Mouse (Mus musculus) limb, embryonic 15.5 days (tissue): ENCODE data around the gene Actr1b. TPM values are rescaled to one million over a fixed set of nuclear protein-coding genes. Genes with fewer than 3 reads are reported as not detected.
A peak's percentile ranks its signal among the peaks of the same experiment; 100 is the strongest.
"Not testable (repeated sequence)": the region's sequence is repeated elsewhere in the genome, so short reads cannot be mapped to it uniquely, and the experiment has no call there.

Experiments
- ATAC-seq: fragments of 200-750 bp; cut with Nextera tagmentation; 2 replicates; pipeline ENCODE4 v1.8.0; 2017; ENCODE audit warnings: low read depth, moderate TSS enrichment; ENCODE audit not compliant: insufficient number of reproducible peaks, low FRiP score, low TSS enrichment
- H3K27ac ChIP-seq: fragments of 300-500 bp; sonication (generic); 2 replicates; pipeline ENCODE4 v1.5.1; 2015; ENCODE audit warnings: moderate library complexity, mild to moderate bottlenecking, inconsistent platforms
- H3K27me3 ChIP-seq: fragments of 300-500 bp; sonication (generic); 2 replicates; pipeline ENCODE4 v1.6.1; 2015; ENCODE audit warnings: inconsistent platforms
- H3K36me3 ChIP-seq: fragments of 300-500 bp; sonication (generic); 2 replicates; pipeline ENCODE4 v1.6.1; 2015; ENCODE audit warnings: inconsistent platforms
- H3K4me1 ChIP-seq: fragments of 300-500 bp; sonication (generic); 2 replicates; pipeline ENCODE4 v1.6.1; 2015; ENCODE audit warnings: inconsistent platforms
- H3K4me2 ChIP-seq: fragments of 300-500 bp; sonication (generic); 2 replicates; pipeline ENCODE4 v1.6.1; 2015; ENCODE audit warnings: mild to moderate bottlenecking, inconsistent platforms
- H3K4me3 ChIP-seq: fragments of 300-500 bp; sonication (generic); 2 replicates; pipeline ENCODE4 v1.5.1; 2015; ENCODE audit warnings: mild to moderate bottlenecking, inconsistent platforms
- H3K9ac ChIP-seq: fragments of 300-500 bp; sonication (generic); 2 replicates; pipeline ENCODE4 v1.6.1; 2015; ENCODE audit warnings: inconsistent platforms
- H3K9me3 ChIP-seq: fragments of 300-500 bp; sonication (generic); 2 replicates; pipeline ENCODE4 v1.6.1; 2016; ENCODE audit warnings: inconsistent platforms
- WGBS: fragments of 180-500 bp; shearing (Covaris S2); methylation state at CpG from one replicate; pipeline ENCODE4 v1.1.7; 2015; 5-methylcytosine and 5-hydroxymethylcytosine counted together
- polyA plus RNA-seq: library from polyadenylated mRNA; unstranded; fragments of >200 nt; fragmentation: Nextera tagmentation; extraction: Ambion mirVana; gene quantifications from 2 replicates; pipeline ENCODE4 v1.2.1, GENCODE M21; 2015

Actr1b gene
- polyA plus RNA-seq, 1 experiment from 2014 or later = 102 TPM

GRCm38 (mm10) chr1:36694871-36695270, 19.4 kb downstream of the Actr1b start:
- WGBS = 88% methylated on average over 6 of the region's 6 CpGs
- H3K4me3 ChIP-seq = no peak overlapping the region
- no peak overlapping the region for H3K4me2 ChIP-seq
- no peaks in the 10 kb centered on the region for H3K27me3 ChIP-seq
- peaks cover 36% of the 10 kb centered on the region for H3K36me3 ChIP-seq
- H3K9ac ChIP-seq = no peak overlapping the region
- no peak overlapping the region for H3K27ac ChIP-seq
- no peak for ATAC-seq
- no peaks in the 10 kb centered on the region for H3K9me3 ChIP-seq
- H3K4me1 ChIP-seq = peaks cover 11% of the 10 kb centered on the region

GRCm38 (mm10) chr1:36691271-36692155, 22.7 kb downstream of the Actr1b start, which contains the start of gene Cox5b:
Gene Cox5b, plus strand, starts transcription at chr1:36691449.
- Histone ChIP-seq H3K4me1 (peaks cover 9% of the 10 kb centered on the region), H3K27ac (peak within 1 kb of the TSS; percentile 51), H3K4me3 (peak within 1 kb of the TSS; percentile 86), H3K27me3 (no peaks in the 10 kb centered on the region), H3K9me3 (no peaks in the 10 kb centered on the region), H3K36me3 (peaks cover 23% of the 10 kb centered on the region), H3K9ac (peak within 1 kb of the TSS; percentile 86), H3K4me2 (peak within 1 kb of the TSS; percentile 71)
- ATAC-seq = peak; percentile 94
- WGBS = under 1% methylated on average over 68 of the region's 68 CpGs

- peak overlapping the region; percentile 55 for H3K9ac ChIP-seq
- H3K27me3 ChIP-seq = no peaks in the 10 kb centered on the region
- H3K9me3 ChIP-seq = no peaks in the 10 kb centered on the region
- no peak for ATAC-seq
- H3K4me3 ChIP-seq = peak overlapping the region; percentile 86
- 58% methylated on average over 11 of the region's 11 CpGs for WGBS
- peaks cover 23% of the 10 kb centered on the region for H3K36me3 ChIP-seq
- H3K4me2 ChIP-seq = peak overlapping the region; percentile 71
- H3K4me1 ChIP-seq = peaks cover 9% of the 10 kb centered on the region
- 0 out of 2 replicates have a peak overlapping the region, but pooled peaks have one; percentile 43 for H3K27ac ChIP-seq
Measured at GRCm38 (mm10) chr1:36690671-36691235, 23.5 kb downstream of the Actr1b start.

GRCm38 (mm10) chr1:36683810-36684467, 30.3 kb downstream of the Actr1b start:
- ATAC-seq = peak; percentile 78; the same call in 1 of the 2 replicates
- H3K27me3 ChIP-seq = no peaks in the 10 kb centered on the region
- 0 out of 2 replicates have a peak, but pooled peaks cover 3% of the 10 kb centered on the region for H3K4me1 ChIP-seq
- H3K9ac ChIP-seq = no peak overlapping the region
- no peak overlapping the region for H3K4me3 ChIP-seq
- WGBS = 7% methylated on average over 13 of the region's 13 CpGs
- no peaks in the 10 kb centered on the region for H3K36me3 ChIP-seq
- H3K9me3 ChIP-seq = no peaks in the 10 kb centered on the region
- no peak overlapping the region for H3K27ac ChIP-seq
- no peak overlapping the region for H3K4me2 ChIP-seq

GRCm38 (mm10) chr1:36682620-36683355, 31.4 kb downstream of the Actr1b start, which contains the start of gene Fam178b:
Gene Fam178b, minus strand, starts transcription at chr1:36683183.
- H3K4me1 ChIP-seq = 0 out of 2 replicates have a peak, but pooled peaks cover 3% of the 10 kb centered on the region
- ATAC-seq = no peak
- H3K27ac ChIP-seq = no peak within 1 kb of the TSS
- no peaks in the 10 kb centered on the region for H3K27me3 ChIP-seq
- no peaks in the 10 kb centered on the region for H3K36me3 ChIP-seq
- no peak within 1 kb of the TSS for H3K4me3 ChIP-seq
- no peak within 1 kb of the TSS for H3K4me2 ChIP-seq
- H3K9me3 ChIP-seq = no peaks in the 10 kb centered on the region
- 92% methylated on average over 39 of the region's 39 CpGs for WGBS
- no peak within 1 kb of the TSS for H3K9ac ChIP-seq

- Histone ChIP-seq H3K36me3 (no peaks in the 10 kb centered on the region), H3K4me3 (no peak overlapping the region), H3K27me3 (no peaks in the 10 kb centered on the region), H3K4me2 (no peak overlapping the region), H3K27ac (no peak overlapping the region), H3K9ac (no peak overlapping the region), H3K4me1 (0 out of 2 replicates have a peak, but pooled peaks cover 3% of the 10 kb centered on the region), H3K9me3 (no peaks in the 10 kb centered on the region)
- ATAC-seq = no peak
- 73% methylated on average over 7 of the region's 7 CpGs for WGBS
Measured at GRCm38 (mm10) chr1:36680893-36681292, 33.3 kb downstream of the Actr1b start.

- ATAC-seq = no peak
- Histone ChIP-seq H3K27me3 (no peaks in the 10 kb centered on the region), H3K36me3 (no peaks in the 10 kb centered on the region), H3K4me2 (no peak overlapping the region), H3K27ac (no peak overlapping the region), H3K4me3 (no peak overlapping the region), H3K9ac (no peak overlapping the region), H3K9me3 (no peaks in the 10 kb centered on the region), H3K4me1 (0 out of 2 replicates have a peak, but pooled peaks cover 4% of the 10 kb centered on the region)
- WGBS = 12% methylated on average over 3 of the region's 3 CpGs
Measured at GRCm38 (mm10) chr1:36674936-36675335, 39.3 kb downstream of the Actr1b start.

GRCm38 (mm10) chr1:36672648-36673350, 41.4 kb downstream of the Actr1b start:
- no peaks in the 10 kb centered on the region for H3K36me3 ChIP-seq
- H3K9ac ChIP-seq = no peak overlapping the region
- no peak for ATAC-seq
- H3K27ac ChIP-seq = peak overlapping the region; percentile 2; the same call in 1 of the 2 replicates
- no peak overlapping the region for H3K4me2 ChIP-seq
- WGBS = 55% methylated on average over 16 of the region's 16 CpGs
- no peaks in the 10 kb centered on the region for H3K27me3 ChIP-seq
- H3K4me3 ChIP-seq = no peak overlapping the region
- H3K4me1 ChIP-seq = 0 out of 2 replicates have a peak, but pooled peaks cover 4% of the 10 kb centered on the region
- H3K9me3 ChIP-seq = no peaks in the 10 kb centered on the region

- no peak overlapping the region for H3K4me2 ChIP-seq
- 94% methylated on average over 10 of the region's 10 CpGs for WGBS
- no peak for ATAC-seq
- H3K27me3 ChIP-seq = no peaks in the 10 kb centered on the region
- H3K9ac ChIP-seq = no peak overlapping the region
- H3K36me3 ChIP-seq = no peaks in the 10 kb centered on the region
- no peaks in the 10 kb centered on the region for H3K9me3 ChIP-seq
- H3K4me3 ChIP-seq = no peak overlapping the region
- H3K4me1 ChIP-seq = 0 out of 2 replicates have a peak, but pooled peaks cover 4% of the 10 kb centered on the region
- H3K27ac ChIP-seq = no peak overlapping the region
Measured at GRCm38 (mm10) chr1:36671260-36671659, 43.0 kb downstream of the Actr1b start.

- no peak for ATAC-seq
- no peaks in the 10 kb centered on the region for H3K9me3 ChIP-seq
- H3K36me3 ChIP-seq = no peaks in the 10 kb centered on the region
- no peaks in the 10 kb centered on the region for H3K27me3 ChIP-seq
- no peak overlapping the region for H3K9ac ChIP-seq
- H3K27ac ChIP-seq = no peak overlapping the region
- WGBS = 62% methylated on average over 4 of the region's 4 CpGs
- H3K4me2 ChIP-seq = no peak overlapping the region
- H3K4me1 ChIP-seq = peaks cover 4% of the 10 kb centered on the region; the same call in 1 of the 2 replicates
- H3K4me3 ChIP-seq = no peak overlapping the region
Measured at GRCm38 (mm10) chr1:36670256-36670655, 44.0 kb downstream of the Actr1b start.

GRCm38 (mm10) chr1:36668007-36668406, 46.2 kb downstream of the Actr1b start:
- not testable (repeated sequence) for H3K4me2 ChIP-seq
- 61% methylated on average over 4 of the region's 4 CpGs for WGBS

More at GRCm38 (mm10) chr1:36668007-36668406, 46.2 kb downstream of the Actr1b start:
- H3K27ac ChIP-seq, ATAC-seq, H3K27me3 ChIP-seq, H3K9me3 ChIP-seq, H3K4me1 ChIP-seq, H3K36me3 ChIP-seq, H3K4me3 ChIP-seq, H3K9ac ChIP-seq: not testable (repeated sequence)
